Mouse (Mus musculus) erythroblast, embryonic 14.5 days (primary cell): ENCODE data around the gene Tpx2.

Source experiments
- GATA1 ChIP-seq: IDR thresholded peaks from 2 replicates; pipeline ENCODE4 v1.6.1; 2012; ENCODE audit warnings: low read length, inconsistent platforms, mixed read lengths
- TAL1 ChIP-seq: IDR thresholded peaks from 3 replicates; pipeline ENCODE4 v1.6.1; 2012; ENCODE audit warnings: low read length, inconsistent platforms, mixed read lengths

DNA sequence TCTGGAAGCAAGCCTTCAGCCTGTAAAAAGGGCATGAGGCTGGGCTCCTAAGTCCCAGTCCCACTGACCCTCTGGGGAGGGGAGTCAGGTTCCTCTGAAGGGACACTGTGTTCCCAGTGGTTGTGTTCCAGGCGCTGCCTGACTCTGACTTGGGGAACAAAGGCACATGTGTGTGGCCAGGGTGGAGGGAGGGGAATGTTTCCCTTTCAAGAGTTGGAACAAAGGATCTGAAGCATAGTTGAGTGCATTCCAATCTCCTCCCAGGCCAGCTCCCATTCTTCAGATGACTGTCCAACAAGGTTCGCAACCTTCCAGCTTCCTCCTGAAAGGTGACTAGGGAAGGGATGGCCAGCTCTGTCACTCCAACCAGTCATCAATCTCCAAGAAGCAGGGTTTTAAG lies 27.4 kb upstream of the Tpx2 start:
- TF ChIP-seq GATA1 (no peak), TAL1 (no peak)
